Mouse (Mus musculus): ENCODE data around the gene Vsig10l. TPM values are rescaled to one million over a fixed set of nuclear protein-coding genes. Genes with fewer than 3 reads are reported as not detected.
A peak's percentile ranks its signal among the peaks of the same experiment; 100 is the strongest.

Gene Vsig10l
- total RNA-seq (2015; ENCODE audit: low replicate concordance) (1.7 TPM in 1 of 2 replicates, not detected in the other), total RNA-seq (2017; ENCODE audit: low replicate concordance) (0.13 and 0.23 TPM in 2 replicates)

DNA sequence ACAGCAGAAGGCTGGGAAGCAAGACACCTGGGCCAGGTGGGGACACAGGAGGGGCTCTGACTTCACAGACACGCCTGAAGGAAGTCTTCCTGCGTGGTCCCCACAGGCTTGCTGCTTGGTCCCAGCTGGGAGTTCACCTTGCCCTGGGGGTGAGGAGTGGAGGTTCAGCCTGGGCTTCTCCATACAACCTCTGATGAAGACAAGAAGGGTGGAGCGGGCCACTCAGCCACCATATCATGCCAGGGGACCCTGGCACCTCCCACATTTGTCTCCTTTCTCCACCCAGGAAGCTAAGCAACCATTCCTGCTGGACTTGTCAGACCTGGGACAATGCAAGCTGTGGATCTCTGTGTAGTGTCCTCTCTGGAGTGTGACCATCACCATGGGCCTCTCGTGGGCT is at the start of gene Vsig10l:
Gene Vsig10l (plus strand): TSS at position 301 of the 400 bp plus-strand sequence.
- ATAC-seq (replicated peaks; ENCODE audit: low FRiP score, poor library complexity, severe bottlenecking): no peak

DNA sequence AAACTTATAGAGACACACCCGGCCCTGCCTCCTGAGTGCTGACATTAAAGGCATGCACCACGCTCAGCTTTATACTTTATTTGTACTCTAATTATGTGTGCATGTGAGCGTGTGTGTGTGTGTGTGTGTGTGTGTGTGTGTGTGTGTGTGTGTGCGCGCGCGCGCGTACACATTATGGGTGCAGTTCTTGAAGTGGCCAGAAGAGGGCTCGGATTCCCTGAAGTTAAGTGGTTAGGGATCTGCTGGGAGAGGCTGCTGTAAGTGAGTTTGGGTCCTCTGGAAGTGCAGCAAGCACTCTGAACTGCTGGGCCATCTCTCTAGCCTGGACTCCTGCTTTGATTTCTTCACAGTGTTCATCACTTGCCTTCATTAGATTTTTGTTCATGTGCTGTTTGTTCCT is 45.7 kb upstream of the Vsig10l start:
- ATAC-seq (replicated peaks; ENCODE audit: low FRiP score, poor library complexity, severe bottlenecking): no peak

DNA sequence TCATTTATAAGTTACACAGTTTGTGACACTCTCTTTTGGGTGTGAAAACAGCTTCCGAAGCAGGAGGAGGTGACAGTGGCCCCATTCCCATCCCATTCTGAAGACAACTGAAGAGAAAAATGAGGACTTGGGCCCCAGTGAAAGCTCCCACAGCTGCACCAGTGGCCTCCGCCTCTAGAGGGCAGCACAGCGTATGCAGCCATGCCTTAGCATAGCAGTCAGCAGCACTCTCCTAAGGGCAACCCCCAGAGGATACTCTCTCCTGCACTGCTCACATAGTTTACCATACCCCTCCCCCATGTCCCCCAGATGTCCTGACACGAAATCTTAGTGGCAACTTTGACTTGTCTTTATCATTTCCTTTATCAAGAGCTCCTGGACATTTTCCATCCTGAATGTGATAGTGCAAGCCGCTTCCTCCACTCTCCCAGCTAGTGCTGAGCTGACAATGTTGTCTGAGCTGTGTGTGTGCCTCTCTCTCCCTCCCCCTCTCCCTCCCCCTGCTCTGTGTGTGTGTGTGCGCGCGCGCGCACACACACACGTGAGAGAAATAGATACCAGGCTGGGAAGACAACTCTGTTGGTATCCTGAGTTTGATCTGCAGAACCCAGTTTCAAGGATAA is 39.8 kb upstream of the Vsig10l start:
- 0 out of 2 replicates have a peak, but pooled peaks have one; percentile 63 for ATAC-seq (replicated peaks; ENCODE audit: low FRiP score, poor library complexity, severe bottlenecking)

DNA sequence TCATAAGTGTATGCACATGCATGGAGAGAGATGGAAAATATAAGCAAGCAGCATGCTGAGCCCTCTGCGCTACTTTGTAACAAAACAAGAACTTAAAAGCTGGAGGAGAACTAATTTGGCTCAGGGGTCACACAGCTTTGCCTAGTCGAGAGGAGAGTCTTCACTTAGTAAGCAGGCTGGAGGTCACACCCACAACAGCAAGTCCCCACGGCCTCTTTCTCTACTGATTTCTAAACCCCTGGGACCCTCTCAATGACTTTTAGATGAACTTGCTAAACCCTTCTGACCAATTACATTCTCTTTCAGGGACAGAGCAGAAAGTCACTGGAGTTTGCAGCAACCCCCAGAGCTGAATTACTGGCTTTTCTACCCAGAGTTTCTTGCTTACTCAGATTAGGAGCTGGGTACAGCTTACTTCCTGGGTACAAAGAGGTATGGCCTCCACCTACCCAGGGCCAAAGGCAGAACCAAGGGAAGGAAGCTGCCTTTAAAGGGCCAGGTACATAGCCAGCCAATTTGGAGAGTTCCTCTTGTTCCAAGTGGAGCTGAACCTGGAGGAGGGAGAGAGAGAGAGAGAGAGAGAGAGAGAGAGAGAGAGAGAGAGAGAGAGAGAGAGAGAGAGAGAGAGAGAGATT is 38.8 kb upstream of the Vsig10l start:
- no peak for ATAC-seq (replicated peaks; ENCODE audit: low FRiP score, poor library complexity, severe bottlenecking)

DNA sequence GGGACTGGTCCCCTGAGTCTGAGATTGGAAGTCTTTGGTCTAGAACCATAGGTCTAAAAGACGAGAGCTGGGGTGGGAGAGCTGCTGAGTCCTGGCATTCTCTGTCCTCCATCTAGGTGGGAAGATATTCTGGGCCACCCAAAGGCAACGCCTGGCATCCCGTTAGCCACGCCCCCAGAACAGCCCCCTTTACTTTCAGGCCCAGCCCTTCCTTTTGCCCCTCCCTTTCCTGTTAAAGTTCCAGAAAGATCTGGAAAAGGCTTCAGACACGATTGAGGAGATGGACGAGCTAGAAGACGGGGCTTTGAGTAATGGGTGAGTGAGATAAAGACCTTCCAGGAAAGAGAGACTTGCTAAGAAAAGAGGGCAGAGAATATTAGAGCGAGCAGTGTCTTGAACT is 35.5 kb upstream of the Vsig10l start, which contains the start of gene Lim2:
Gene Lim2 (plus strand): TSS at position 265 of the 400 bp plus-strand sequence.
- no peak for ATAC-seq (replicated peaks; ENCODE audit: low FRiP score, poor library complexity, severe bottlenecking)

DNA sequence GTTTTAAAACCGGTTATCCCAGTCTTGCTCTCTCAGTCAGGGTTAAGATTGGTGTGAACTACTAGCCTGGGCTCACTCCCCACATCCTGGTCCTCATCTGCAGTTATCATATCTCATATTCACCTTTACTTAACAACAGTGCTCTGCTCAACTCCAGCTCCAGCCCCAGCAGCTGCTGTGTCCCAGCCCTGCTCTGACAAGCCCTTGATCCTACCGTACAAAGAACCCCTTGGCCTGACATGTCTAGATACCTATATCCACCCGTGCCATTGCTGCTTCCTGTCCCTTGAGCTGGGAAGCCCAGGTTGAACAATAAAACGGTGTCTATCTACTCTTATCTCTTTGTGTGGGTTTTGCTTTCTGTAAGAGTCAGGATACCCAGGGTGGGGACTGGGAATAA is 33.5 kb upstream of the Vsig10l start:
- ATAC-seq (replicated peaks; ENCODE audit: low FRiP score, poor library complexity, severe bottlenecking): no peak

DNA sequence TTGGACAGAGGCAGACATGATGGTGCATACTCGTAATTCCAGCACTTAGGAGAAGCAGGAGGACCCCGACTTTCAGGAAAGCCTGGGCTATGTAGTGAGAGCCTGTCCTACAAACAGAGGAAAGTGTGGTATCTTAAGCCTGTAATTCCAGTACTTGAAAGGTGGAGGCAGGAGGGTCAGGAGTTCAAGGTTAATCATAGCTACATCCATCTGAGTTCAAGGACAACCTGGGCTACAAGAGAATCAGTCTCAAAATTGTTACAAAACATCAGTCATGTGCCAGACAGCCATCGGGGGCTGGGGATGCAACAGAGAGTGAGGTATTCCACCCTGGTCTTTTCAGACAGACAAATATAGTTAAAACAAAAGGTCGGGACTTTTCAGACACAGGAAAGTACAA is 30.1 kb upstream of the Vsig10l start:
- ATAC-seq (replicated peaks; ENCODE audit: low FRiP score, poor library complexity, severe bottlenecking): no peak

DNA sequence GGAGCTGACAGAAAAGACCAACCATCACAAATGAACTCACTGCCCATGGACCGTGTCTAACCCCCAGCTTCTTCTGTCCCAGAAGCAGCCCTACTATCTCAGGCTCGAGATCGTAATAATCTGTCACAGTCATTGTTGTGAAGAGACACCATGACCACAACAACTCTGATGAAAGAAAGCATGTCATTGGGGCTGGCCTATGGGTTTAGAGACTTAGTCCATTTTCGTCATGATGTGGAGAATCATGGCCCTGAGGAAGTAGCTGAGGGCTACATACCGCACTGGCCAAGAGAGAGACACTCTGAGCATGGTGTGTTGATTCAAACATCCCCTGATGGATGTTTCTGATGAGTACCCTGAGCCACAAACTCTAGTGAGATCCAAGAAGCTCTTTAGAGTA is 28.3 kb upstream of the Vsig10l start:
- ATAC-seq (replicated peaks; ENCODE audit: low FRiP score, poor library complexity, severe bottlenecking): no peak

DNA sequence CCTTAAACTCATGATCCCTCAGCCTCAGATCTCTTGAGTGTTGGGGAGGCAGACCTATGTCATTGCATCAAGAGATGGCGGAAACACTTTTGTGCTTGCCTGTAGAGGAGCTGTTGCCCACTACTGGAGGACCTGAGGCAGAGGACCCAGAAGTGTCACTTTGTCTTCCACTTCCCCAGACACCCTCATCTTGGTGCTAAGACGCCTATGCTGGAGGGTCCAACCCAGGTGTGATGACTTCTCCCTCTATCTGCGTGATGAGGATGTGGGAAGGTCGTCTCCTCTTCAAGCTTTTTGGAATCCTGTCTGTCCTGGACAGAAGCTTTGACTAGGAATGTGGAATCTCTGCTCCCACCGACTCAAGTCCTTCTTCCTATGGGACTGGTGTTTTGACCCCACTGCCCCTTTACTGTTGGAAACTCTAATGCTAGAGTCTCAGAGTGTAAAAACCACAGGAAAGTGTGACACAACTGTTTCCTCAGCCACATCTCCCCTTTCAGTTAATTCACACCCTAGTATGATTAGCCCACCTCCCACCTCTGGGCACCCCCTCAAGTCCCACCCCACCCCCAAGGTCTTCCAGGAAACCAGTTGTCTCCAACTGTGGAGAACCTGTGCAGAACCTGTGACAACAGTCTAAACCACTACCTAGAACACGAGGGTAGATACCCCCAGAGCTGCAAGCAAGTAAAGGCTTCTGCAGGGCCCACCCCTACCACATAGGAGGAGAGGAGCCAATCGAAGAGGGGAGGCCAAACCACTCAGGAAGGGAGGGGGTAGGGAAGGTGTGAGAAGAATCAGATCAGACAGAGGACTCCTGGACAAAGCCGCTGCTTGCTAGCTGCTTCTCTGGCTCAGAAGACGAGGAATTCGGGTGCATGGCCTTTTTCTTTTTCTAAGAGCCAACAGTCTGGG is 26.4 kb upstream of the Vsig10l start, which contains the start of gene Nkg7:
Gene Nkg7 (plus strand): TSS at position 733 of the 915 bp plus-strand sequence.
- ATAC-seq (replicated peaks; ENCODE audit: low FRiP score, poor library complexity, severe bottlenecking): no peak

DNA sequence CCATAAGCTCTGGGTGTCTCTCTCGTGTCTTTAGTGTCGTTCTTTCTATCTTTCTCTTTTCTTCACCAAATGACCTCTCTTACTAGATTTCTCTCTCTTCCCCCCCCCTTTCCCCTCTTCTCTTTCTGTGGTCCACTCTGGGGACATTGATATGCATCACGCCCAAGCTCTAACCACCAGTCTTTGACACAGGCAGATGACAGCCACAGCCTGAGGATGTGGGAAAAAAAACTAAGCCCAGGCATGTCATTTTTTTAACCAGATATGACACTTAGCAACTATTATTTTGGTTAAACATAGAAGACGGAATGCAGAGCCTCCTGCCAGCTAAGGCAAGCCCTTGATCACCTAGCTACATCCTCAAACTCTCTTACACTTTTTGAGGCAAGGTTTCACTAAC is 24.3 kb upstream of the Vsig10l start:
- no peak for ATAC-seq (replicated peaks; ENCODE audit: low FRiP score, poor library complexity, severe bottlenecking)

DNA sequence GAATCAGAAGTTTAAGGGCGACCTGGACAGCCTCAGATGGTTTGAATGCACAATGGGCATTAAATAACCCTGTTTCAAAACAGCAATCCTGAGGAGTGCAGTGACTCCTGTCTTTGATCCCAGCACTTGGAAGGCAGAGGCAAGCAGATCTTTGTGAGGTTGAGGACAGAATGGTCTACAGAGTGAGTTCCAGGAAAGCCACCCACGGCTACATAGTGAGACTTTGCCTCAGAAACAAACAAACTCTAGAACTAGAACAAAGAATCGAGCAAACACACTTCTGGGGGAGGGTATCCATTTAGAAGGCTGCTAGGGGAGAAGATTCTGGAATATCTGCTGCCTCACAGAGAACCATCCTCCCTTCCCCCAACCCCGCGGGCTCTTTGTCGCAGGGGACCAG is 22.5 kb upstream of the Vsig10l start, which contains the start of gene Cldnd2:
Gene Cldnd2 (plus strand): TSS at position 301 of the 400 bp plus-strand sequence.
- no peak for ATAC-seq (replicated peaks; ENCODE audit: low FRiP score, poor library complexity, severe bottlenecking)

DNA sequence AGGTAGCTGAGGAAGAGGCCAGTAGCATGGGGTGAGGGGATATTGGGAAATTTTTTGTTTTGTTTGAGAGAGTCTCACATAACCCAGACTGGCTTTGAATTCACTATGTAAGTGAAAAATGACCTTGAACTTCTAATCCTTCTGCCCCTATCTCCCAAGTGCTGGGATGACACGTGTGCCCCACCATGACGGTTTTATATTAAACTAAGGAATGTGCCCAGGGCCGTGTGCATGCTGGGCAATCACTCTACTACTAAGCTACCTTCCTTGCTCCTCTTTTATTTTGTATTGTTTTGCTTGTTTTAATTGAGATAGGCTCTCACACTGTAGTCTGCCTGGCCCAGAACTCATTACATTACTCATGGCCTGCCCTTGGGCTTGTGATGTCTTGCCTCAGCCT is 21.9 kb upstream of the Vsig10l start:
- no peak for ATAC-seq (replicated peaks; ENCODE audit: low FRiP score, poor library complexity, severe bottlenecking)

DNA sequence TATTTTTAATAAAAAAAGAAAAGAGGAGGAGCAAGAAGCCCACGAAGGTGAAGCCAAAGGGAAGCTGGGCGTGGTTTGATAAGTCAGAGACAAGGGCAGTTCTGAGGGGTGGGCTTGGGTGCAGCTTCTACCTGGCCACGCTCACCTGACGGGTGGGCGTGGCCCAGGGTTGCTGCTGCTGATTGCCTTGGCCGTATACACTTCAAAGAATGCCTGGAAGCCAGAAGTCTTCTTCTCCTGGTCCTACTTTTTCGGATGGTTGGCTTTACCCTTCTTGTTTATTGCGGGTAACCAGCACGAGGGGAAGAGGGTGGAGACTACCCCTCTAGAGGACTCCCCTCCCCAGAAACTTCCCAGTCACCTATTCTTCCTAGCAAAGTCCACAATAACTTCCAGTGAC is 20.3 kb upstream of the Vsig10l start:
- ATAC-seq (replicated peaks; ENCODE audit: low FRiP score, poor library complexity, severe bottlenecking): no peak

DNA sequence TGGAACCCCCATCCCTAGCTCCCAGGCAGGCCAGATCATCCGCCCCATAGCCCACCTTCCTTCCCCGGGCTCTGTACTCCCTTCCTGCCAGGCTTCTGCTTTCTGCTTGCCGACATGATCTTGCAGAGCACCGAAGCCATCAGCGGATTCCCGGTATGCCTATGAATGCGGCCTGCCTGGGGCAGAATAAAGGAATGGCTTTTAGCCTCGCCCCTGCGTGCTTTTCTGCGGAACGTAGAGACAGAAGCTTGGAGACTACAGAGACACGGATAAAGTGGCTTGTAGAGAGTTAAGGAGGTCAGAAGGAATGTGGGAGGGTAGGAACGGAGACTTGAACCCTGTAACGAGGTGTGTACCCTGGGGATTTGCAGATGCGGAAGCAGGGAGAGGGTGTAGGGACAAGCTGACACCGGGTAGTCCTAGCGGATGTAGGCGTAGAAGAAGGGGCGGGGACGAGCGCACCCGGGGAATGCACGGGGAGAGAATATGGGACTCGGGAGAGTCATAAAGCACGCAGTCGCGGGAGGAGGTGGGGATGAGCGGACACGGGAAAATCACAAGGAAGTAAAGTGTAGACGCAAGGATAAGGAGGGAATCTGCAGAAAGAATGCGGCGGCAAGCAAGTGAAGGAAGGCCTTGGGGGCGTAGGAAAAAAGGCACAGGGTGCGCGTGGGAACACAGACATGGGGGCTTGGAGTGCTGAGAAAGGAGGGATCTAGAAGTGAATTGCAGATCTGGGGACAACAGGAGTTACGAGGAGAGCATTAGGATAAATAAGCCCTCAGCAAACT is 19.6 kb upstream of the Vsig10l start:
- peak; percentile 78 for ATAC-seq (replicated peaks; ENCODE audit: low FRiP score, poor library complexity, severe bottlenecking)

DNA sequence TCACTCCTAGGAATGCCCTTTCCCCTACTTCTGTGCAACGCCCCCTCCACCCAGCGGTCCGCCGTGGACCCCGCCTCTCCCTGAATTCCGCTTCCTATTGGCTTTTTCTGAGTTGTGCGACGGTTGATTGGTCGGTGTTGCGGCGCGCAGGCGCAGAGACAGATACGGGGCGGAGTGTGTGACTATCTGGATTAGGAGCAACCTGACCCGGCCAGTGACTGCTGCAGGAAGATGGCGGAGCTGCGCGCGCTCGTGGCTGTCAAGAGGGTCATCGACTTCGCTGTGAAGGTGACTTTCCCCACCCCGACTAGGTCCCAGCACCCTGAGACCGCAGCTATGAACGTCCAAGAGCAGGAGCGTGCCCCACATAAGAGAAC is 19.0 kb upstream of the Vsig10l start, which contains the start of the genes Etfb and Gm45233:
Gene Etfb (plus strand): TSS at position 167 of the 377 bp plus-strand sequence.
Gene Gm45233 (plus strand): TSS at position 212 of the 377 bp plus-strand sequence.
- ATAC-seq (replicated peaks; ENCODE audit: low FRiP score, poor library complexity, severe bottlenecking): peak; percentile 96

DNA sequence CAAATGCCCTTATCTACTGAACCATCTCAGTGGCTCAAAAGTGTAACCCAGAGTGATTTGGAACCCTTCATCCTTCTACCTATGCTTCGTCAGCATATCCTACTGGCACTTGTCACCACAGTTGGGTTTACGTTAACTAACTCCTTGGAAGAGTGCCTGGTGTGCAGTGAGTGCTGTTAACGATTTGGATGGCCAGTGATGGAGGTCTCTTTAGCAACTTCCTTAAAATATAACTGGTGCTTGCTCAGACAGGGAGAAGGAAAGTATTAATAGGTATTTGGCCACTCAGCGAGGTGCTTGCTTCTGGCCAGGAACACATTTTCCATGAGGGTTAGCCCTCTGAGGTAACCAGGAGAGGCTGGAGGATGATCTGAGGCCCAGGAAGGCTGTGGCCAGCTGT is 15.2 kb upstream of the Vsig10l start:
- no peak for ATAC-seq (replicated peaks; ENCODE audit: low FRiP score, poor library complexity, severe bottlenecking)

DNA sequence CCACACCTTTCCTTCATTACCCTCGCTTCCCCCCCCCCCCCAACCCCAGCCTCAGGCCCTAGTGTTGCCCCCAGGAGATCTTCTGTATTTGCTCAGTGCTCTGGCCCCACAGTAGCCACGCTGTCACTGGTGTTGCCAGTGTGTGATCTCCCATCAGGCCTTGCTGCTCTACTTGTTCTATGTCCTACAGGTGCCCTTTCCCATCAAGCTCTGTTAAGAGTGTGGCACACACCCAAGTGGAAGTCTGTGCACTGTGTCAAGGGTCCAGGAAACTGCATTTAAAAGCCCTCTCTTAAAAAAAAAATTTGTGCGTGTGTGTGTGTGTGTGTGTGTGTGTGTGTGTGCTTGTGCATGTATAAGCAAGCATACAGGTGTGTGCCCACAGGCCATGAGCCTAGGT is 14.7 kb upstream of the Vsig10l start:
- no peak for ATAC-seq (replicated peaks; ENCODE audit: low FRiP score, poor library complexity, severe bottlenecking)

DNA sequence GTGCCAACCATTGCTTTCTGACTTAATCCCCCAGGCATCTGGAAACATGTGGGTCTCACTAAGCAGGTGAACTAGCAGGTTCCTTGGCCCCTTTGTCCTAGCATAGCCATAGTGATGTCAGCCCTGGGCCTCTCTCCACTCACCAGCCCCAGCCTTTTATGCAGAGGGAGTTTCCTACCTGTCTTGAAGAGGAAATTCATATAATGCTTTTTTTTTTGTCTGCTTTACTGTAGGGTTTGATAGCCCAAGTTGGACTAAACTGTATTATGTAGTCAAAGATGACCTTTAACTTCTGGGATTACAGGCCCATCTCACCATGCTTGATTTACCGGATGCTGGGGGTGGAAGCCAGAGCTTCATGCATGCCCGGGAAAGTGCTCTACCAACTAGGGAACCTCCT is 13.1 kb upstream of the Vsig10l start:
- ATAC-seq (replicated peaks; ENCODE audit: low FRiP score, poor library complexity, severe bottlenecking): no peak

DNA sequence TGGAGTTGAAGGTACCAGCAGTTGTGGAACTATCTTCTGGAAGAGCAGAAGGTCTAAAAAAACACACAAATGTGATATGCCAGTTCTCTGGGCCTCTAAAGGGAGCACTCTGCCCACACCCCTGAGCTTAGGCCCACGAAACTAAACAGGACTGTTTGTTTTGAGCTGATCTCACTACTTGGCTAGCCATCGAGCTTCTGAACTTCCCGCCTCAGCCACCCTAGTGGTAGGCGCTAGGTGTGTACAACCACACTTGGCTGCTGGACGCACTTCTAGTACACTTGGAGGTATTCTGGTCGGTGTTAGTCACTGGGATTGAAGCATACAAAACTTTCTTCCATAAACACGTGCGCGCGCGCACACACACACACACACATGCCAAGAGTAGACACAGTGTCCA is 11.2 kb upstream of the Vsig10l start:
- ATAC-seq (replicated peaks; ENCODE audit: low FRiP score, poor library complexity, severe bottlenecking): no peak

Measured in erythroid progenitor cell, adult 5-6 weeks (primary cell).